Mouse (Mus musculus) hindlimb bud, embryonic 11.5 days (tissue): ENCODE results near the gene Usp9y.
A peak's percentile ranks its signal among the peaks of the same experiment; 100 is the strongest.

Source experiments
- DNase-seq: peaks from one replicate; pipeline ENCODE4 v3.0.0-alpha.2; 2012; ENCODE audit warnings: low read depth, low spot score; ENCODE audit errors: extremely low spot score

Gene Usp9y

GRCm38 (mm10) chrY:1459682-1460081, at the start of gene Usp9y:
Gene Usp9y, minus strand, starts transcription at chrY:1459782.
- no peak for DNase-seq

GRCm38 (mm10) chrY:1293708-1294107, 165.9 kb downstream of the Usp9y start:
- DNase-seq = no peak

- DNase-seq = peak; percentile 33
Observed at GRCm38 (mm10) chrY:1286171-1286795, 173.3 kb downstream of the Usp9y start, which contains the start of gene Ddx3y. Gene Ddx3y, minus strand, starts transcription at chrY:1286629.

GRCm38 (mm10) chrY:1285735-1286134, 173.8 kb downstream of the Usp9y start:
- no peak for DNase-seq
